Mouse (Mus musculus): ENCODE measurements around the gene Rnf212b.
"Not testable (repeated sequence)": the region's sequence is repeated elsewhere in the genome, so short reads cannot be mapped to it uniquely, and the experiment has no call there.

The Rnf212b gene

GRCm38 (mm10) chr14:54813991-54814390 is at the start of gene Rnf212b:
TSS of gene Rnf212b (plus strand) at chr14:54814141.
- no peak for DNase-seq (ENCODE audit: extremely low spot score, low read depth, low spot score)

GRCm38 (mm10) chr14:54766937-54767336 is 47.0 kb upstream of the Rnf212b start:
- not testable (repeated sequence) for DNase-seq (ENCODE audit: extremely low spot score, low read depth, low spot score)

GRCm38 (mm10) chr14:54768314-54769067 is 45.5 kb upstream of the Rnf212b start:
- no peak for DNase-seq (ENCODE audit: extremely low spot score, low read depth, low spot score)

- no peak for DNase-seq (ENCODE audit: extremely low spot score, low read depth, low spot score)
Measured at GRCm38 (mm10) chr14:54769068-54769425, 44.9 kb upstream of the Rnf212b start.

- DNase-seq (ENCODE audit: extremely low spot score, low read depth, low spot score), result no peak
Measured at GRCm38 (mm10) chr14:54770373-54770772, 43.6 kb upstream of the Rnf212b start.

GRCm38 (mm10) chr14:54772333-54772856 is 41.5 kb upstream of the Rnf212b start:
- no peak for DNase-seq (ENCODE audit: extremely low spot score, low read depth, low spot score)

- no peak for DNase-seq (ENCODE audit: extremely low spot score, low read depth, low spot score)
Measured at GRCm38 (mm10) chr14:54775534-54776041, 38.4 kb upstream of the Rnf212b start.

GRCm38 (mm10) chr14:54776768-54777167 is 37.2 kb upstream of the Rnf212b start:
- no peak for DNase-seq (ENCODE audit: extremely low spot score, low read depth, low spot score)

GRCm38 (mm10) chr14:54777893-54778292 is 36.0 kb upstream of the Rnf212b start:
- no peak for DNase-seq (ENCODE audit: extremely low spot score, low read depth, low spot score)

GRCm38 (mm10) chr14:54780084-54780483 is 33.9 kb upstream of the Rnf212b start:
- no peak for DNase-seq (ENCODE audit: extremely low spot score, low read depth, low spot score)

GRCm38 (mm10) chr14:54780836-54781609 is 32.9 kb upstream of the Rnf212b start:
- no peak for DNase-seq (ENCODE audit: extremely low spot score, low read depth, low spot score)

GRCm38 (mm10) chr14:54781610-54782365 is 32.2 kb upstream of the Rnf212b start, which contains the start of gene Slc7a8:
TSS of gene Slc7a8 (minus strand) at chr14:54781946.
- DNase-seq (ENCODE audit: extremely low spot score, low read depth, low spot score), result no peak

- DNase-seq (ENCODE audit: extremely low spot score, low read depth, low spot score), result no peak
Measured at GRCm38 (mm10) chr14:54782971-54783370, 31.0 kb upstream of the Rnf212b start.

- no peak for DNase-seq (ENCODE audit: extremely low spot score, low read depth, low spot score)
Measured at GRCm38 (mm10) chr14:54785898-54786297, 28.0 kb upstream of the Rnf212b start.

- no peak for DNase-seq (ENCODE audit: extremely low spot score, low read depth, low spot score)
Measured at GRCm38 (mm10) chr14:54786489-54786888, 27.5 kb upstream of the Rnf212b start.

- DNase-seq (ENCODE audit: extremely low spot score, low read depth, low spot score), result no peak
Measured at GRCm38 (mm10) chr14:54787226-54787625, 26.7 kb upstream of the Rnf212b start.

- DNase-seq (ENCODE audit: extremely low spot score, low read depth, low spot score), result no peak
Measured at GRCm38 (mm10) chr14:54788231-54788630, 25.7 kb upstream of the Rnf212b start.

GRCm38 (mm10) chr14:54792166-54792565 is 21.8 kb upstream of the Rnf212b start:
- no peak for DNase-seq (ENCODE audit: extremely low spot score, low read depth, low spot score)

GRCm38 (mm10) chr14:54793351-54793750 is 20.6 kb upstream of the Rnf212b start:
- no peak for DNase-seq (ENCODE audit: extremely low spot score, low read depth, low spot score)

- no peak for DNase-seq (ENCODE audit: extremely low spot score, low read depth, low spot score)
Measured at GRCm38 (mm10) chr14:54793894-54794830, 19.8 kb upstream of the Rnf212b start.
